Mouse (Mus musculus) embryo, embryonic 9.5 days (tissue): ENCODE results near the gene Foxj1.

Experiments
- DNase-seq: peaks from one replicate; pipeline ENCODE4 v3.0.0-alpha.2; 2017; ENCODE audit errors: extremely low spot score

Foxj1 gene

GRCm38 (mm10) chr11:116342069-116342791, 7.0 kb upstream of the Foxj1 start:
- DNase-seq, result no peak

- no peak for DNase-seq
Measured at GRCm38 (mm10) chr11:116337531-116337930, 2.3 kb upstream of the Foxj1 start.

- no peak for DNase-seq
Measured at GRCm38 (mm10) chr11:116337000-116337399, 1.8 kb upstream of the Foxj1 start.

- DNase-seq, result no peak
Measured at GRCm38 (mm10) chr11:116336393-116336792, 1.2 kb upstream of the Foxj1 start.

- no peak for DNase-seq
Measured at GRCm38 (mm10) chr11:116334417-116334782, 799 bp downstream of the Foxj1 start.

GRCm38 (mm10) chr11:116333526-116334416, 1.4 kb downstream of the Foxj1 start:
- no peak for DNase-seq

- DNase-seq, result no peak
Measured at GRCm38 (mm10) chr11:116332983-116333270, 2.3 kb downstream of the Foxj1 start.

- peak; percentile 52 for DNase-seq
Measured at GRCm38 (mm10) chr11:116332232-116332982, 2.8 kb downstream of the Foxj1 start.

GRCm38 (mm10) chr11:116330211-116330518, 5.0 kb downstream of the Foxj1 start:
- no peak for DNase-seq

GRCm38 (mm10) chr11:116329314-116330210, 5.6 kb downstream of the Foxj1 start:
- no peak for DNase-seq

GRCm38 (mm10) chr11:116326963-116327603, 8.1 kb downstream of the Foxj1 start:
- DNase-seq, result no peak

- DNase-seq, result peak; percentile 86
Measured at GRCm38 (mm10) chr11:116318719-116319659, 16.2 kb downstream of the Foxj1 start.

GRCm38 (mm10) chr11:116312359-116312758, 22.8 kb downstream of the Foxj1 start:
- no peak for DNase-seq

- no peak for DNase-seq
Measured at GRCm38 (mm10) chr11:116311169-116311568, 24.0 kb downstream of the Foxj1 start.

GRCm38 (mm10) chr11:116309601-116310000, 25.6 kb downstream of the Foxj1 start:
- no peak for DNase-seq

- no peak for DNase-seq
Measured at GRCm38 (mm10) chr11:116307762-116308531, 27.3 kb downstream of the Foxj1 start.

- no peak for DNase-seq
Measured at GRCm38 (mm10) chr11:116307019-116307725, 28.0 kb downstream of the Foxj1 start, which contains the start of gene Exoc7. Gene Exoc7 (minus strand): TSS chr11:116307233.
